Mouse (Mus musculus): Measurements from ENCODE around the gene Cnnm3.

Cnnm3 gene

GRCm38 (mm10) chr1:36574196-36574955 is 62.7 kb downstream of the Cnnm3 start:
- DNase-seq (ENCODE audit: low read depth in 2 of 2, low spot score in 2 of 2) = no peak

- no peak for DNase-seq (ENCODE audit: low read depth in 2 of 2, low spot score in 2 of 2)
Observed at GRCm38 (mm10) chr1:36575347-36575746, 63.7 kb downstream of the Cnnm3 start.

GRCm38 (mm10) chr1:36576991-36577675 is 65.5 kb downstream of the Cnnm3 start:
- no peak for DNase-seq (ENCODE audit: low read depth in 2 of 2, low spot score in 2 of 2)

All from CD8-positive naive resting alpha-beta T cell, adult 2 months (primary cell).